Mouse (Mus musculus) neural tube, embryonic 13.5 days (tissue): Measurements from ENCODE around the gene Htr1b. TPM values are rescaled to one million over a fixed set of nuclear protein-coding genes. Genes with fewer than 3 reads are reported as not detected.

Source experiments
- polyA plus RNA-seq: library from polyadenylated mRNA; unstranded; fragments of >200 nt; fragmentation: Nextera tagmentation; extraction: Ambion mirVana; gene quantifications from 2 replicates; pipeline ENCODE4 v1.2.1, GENCODE M21; 2015

Gene Htr1b
- polyA plus RNA-seq, 1 experiment from 2014 or later: 1.8 TPM

Other genes starting within 250 kb of the Htr1b start
- gene Mei4, start 229.8 kb upstream of the Htr1b start, polyA plus RNA-seq: 0.73 and 0.84 TPM in 2 replicates